Mouse (Mus musculus) forebrain, embryonic 11.5 days (tissue): ENCODE measurements at regions not wholly inside any gene's neighbourhood (a gene's known extent, or its start where the extent isn't known, plus 50 kb on each side); places are given as distances from the start of the nearest gene placed in this dataset.

ENCODE experiments used
- ATAC-seq: fragments of 200-750 bp; cut with Nextera tagmentation; replicated peaks from 2 replicates; pipeline ENCODE4 v1.8.0; 2017; ENCODE audit warnings: moderate TSS enrichment; ENCODE audit not compliant: low FRiP score
- DNase-seq: peaks from one replicate; pipeline ENCODE4 v3.0.0-alpha.2; 2017; ENCODE audit warnings: low spot score
- H3K27ac ChIP-seq: fragments of 300-500 bp; sonication (generic); 2 replicates; pipeline ENCODE4 v1.5.1; 2014; ENCODE audit warnings: low read depth, low read length
- H3K27me3 ChIP-seq: fragments of 300-500 bp; sonication (generic); 2 replicates; pipeline ENCODE4 v1.6.1; 2014; ENCODE audit warnings: mild to moderate bottlenecking, low read length, mixed read lengths; ENCODE audit not compliant: control insufficient read depth, insufficient read depth
- H3K36me3 ChIP-seq: fragments of 300-500 bp; sonication (generic); 2 replicates; pipeline ENCODE4 v1.6.1; 2014; ENCODE audit warnings: mild to moderate bottlenecking, low read length, moderate library complexity, mixed read lengths; ENCODE audit not compliant: control insufficient read depth, insufficient read depth
- H3K4me1 ChIP-seq: fragments of 300-500 bp; sonication (generic); replicated peaks from 2 replicates; pipeline ENCODE4 v1.6.1; 2014; ENCODE audit warnings: low read length, mixed read lengths; ENCODE audit not compliant: control insufficient read depth, insufficient read depth
- H3K4me2 ChIP-seq: fragments of 300-500 bp; sonication (generic); 2 replicates; pipeline ENCODE4 v1.6.1; 2014; ENCODE audit warnings: low read depth, mild to moderate bottlenecking, low read length, moderate library complexity, mixed read lengths; ENCODE audit not compliant: severe bottlenecking
- H3K4me3 ChIP-seq: fragments of 300-500 bp; sonication (generic); 2 replicates; pipeline ENCODE4 v1.5.1; 2014; ENCODE audit warnings: low read depth, low read length
- H3K9ac ChIP-seq: fragments of 300-500 bp; sonication (generic); 2 replicates; pipeline ENCODE4 v1.6.1; 2014; ENCODE audit warnings: low read length
- H3K9me3 ChIP-seq: fragments of 300-500 bp; sonication (generic); 2 replicates; pipeline ENCODE4 v1.6.1; 2016; ENCODE audit warnings: low read length, mixed read lengths; ENCODE audit not compliant: control insufficient read depth
- WGBS: fragments of 180-500 bp; shearing (Covaris S2); extraction: QIAGEN DNeasy Blood & Tissue Kit; methylation state at CpG from one replicate; pipeline ENCODE4 v1.1.7; 2014; 5-methylcytosine and 5-hydroxymethylcytosine counted together

GRCm38 (mm10) chr2:75405524-75406214 lies 253.4 kb upstream of the Hnrnpa3 start:
- Histone ChIP-seq H3K9ac (no peak overlapping the region), H3K27me3 (no peaks in the 10 kb centered on the region), H3K4me1 (no peaks in the 10 kb centered on the region), H3K27ac (no peak overlapping the region), H3K9me3 (no peaks in the 10 kb centered on the region), H3K36me3 (no peaks in the 10 kb centered on the region), H3K4me3 (no peak overlapping the region), H3K4me2 (no peak overlapping the region)
- no peak for ATAC-seq
- WGBS = 72% methylated on average over 13 of the region's 13 CpGs
- no peak for DNase-seq

- Histone ChIP-seq H3K4me2 (no peak overlapping the region), H3K27ac (no peak overlapping the region), H3K9ac (no peak overlapping the region), H3K4me3 (no peak overlapping the region), H3K27me3 (no peaks in the 10 kb centered on the region), H3K36me3 (no peaks in the 10 kb centered on the region), H3K9me3 (no peaks in the 10 kb centered on the region), H3K4me1 (no peaks in the 10 kb centered on the region)
- DNase-seq (no peak), ATAC-seq (no peak)
- 75% methylated on average over 6 of the region's 6 CpGs for whole genome bisulfite sequencing
Measured at GRCm38 (mm10) chr2:75406721-75407455, 252.2 kb upstream of the Hnrnpa3 start.

GRCm38 (mm10) chr2:75407560-75407959 lies 251.5 kb upstream of the Hnrnpa3 start:
- H3K9me3 ChIP-seq = no peaks in the 10 kb centered on the region
- no peak overlapping the region for H3K4me2 ChIP-seq
- DNase-seq = no peak
- H3K4me3 ChIP-seq = no peak overlapping the region
- H3K9ac ChIP-seq = no peak overlapping the region
- H3K4me1 ChIP-seq = no peaks in the 10 kb centered on the region
- H3K36me3 ChIP-seq = no peaks in the 10 kb centered on the region
- H3K27ac ChIP-seq = no peak overlapping the region
- 83% methylated on average over 4 of the region's 4 CpGs for whole genome bisulfite sequencing
- no peak for ATAC-seq
- H3K27me3 ChIP-seq = no peaks in the 10 kb centered on the region

- no peak for ATAC-seq
- H3K27me3 ChIP-seq = no peaks in the 10 kb centered on the region
- WGBS = 93% methylated on average over 2 of the region's 2 CpGs
- no peak overlapping the region for H3K27ac ChIP-seq
- no peak overlapping the region for H3K9ac ChIP-seq
- H3K4me3 ChIP-seq = no peak overlapping the region
- H3K9me3 ChIP-seq = no peaks in the 10 kb centered on the region
- H3K4me1 ChIP-seq = no peaks in the 10 kb centered on the region
- no peaks in the 10 kb centered on the region for H3K36me3 ChIP-seq
- no peak overlapping the region for H3K4me2 ChIP-seq
- no peak for DNase-seq
Measured at GRCm38 (mm10) chr2:75408016-75408415, 251.0 kb upstream of the Hnrnpa3 start.

- Histone ChIP-seq H3K27ac (no peak overlapping the region), H3K9me3 (no peaks in the 10 kb centered on the region), H3K4me3 (no peak overlapping the region), H3K36me3 (no peaks in the 10 kb centered on the region), H3K27me3 (no peaks in the 10 kb centered on the region), H3K9ac (no peak overlapping the region), H3K4me1 (no peaks in the 10 kb centered on the region), H3K4me2 (no peak overlapping the region)
- 93% methylated on average over 7 of the region's 7 CpGs for WGBS
- no peak for ATAC-seq
- DNase-seq = no peak
Measured at GRCm38 (mm10) chr2:75409806-75410205, 249.3 kb upstream of the Hnrnpa3 start.

GRCm38 (mm10) chr2:75412735-75413134 lies 246.3 kb upstream of the Hnrnpa3 start:
- DNase-seq (no peak), ATAC-seq (no peak)
- Histone ChIP-seq H3K4me3 (no peak overlapping the region), H3K4me1 (no peaks in the 10 kb centered on the region), H3K36me3 (no peaks in the 10 kb centered on the region), H3K9ac (no peak overlapping the region), H3K4me2 (no peak overlapping the region), H3K27ac (no peak overlapping the region), H3K27me3 (no peaks in the 10 kb centered on the region), H3K9me3 (no peaks in the 10 kb centered on the region)
- 88% methylated on average over 5 of the region's 5 CpGs for whole genome bisulfite sequencing

GRCm38 (mm10) chr2:75418689-75419088 lies 240.4 kb upstream of the Hnrnpa3 start:
- no peaks in the 10 kb centered on the region for H3K9me3 ChIP-seq
- H3K36me3 ChIP-seq = no peaks in the 10 kb centered on the region
- H3K27ac ChIP-seq = no peak overlapping the region
- H3K4me2 ChIP-seq = no peak overlapping the region
- WGBS = 94% methylated on average over 2 of the region's 2 CpGs
- peaks cover under 1% of the 10 kb centered on the region; the same call in 1 of the 2 replicates for H3K4me1 ChIP-seq
- H3K4me3 ChIP-seq = no peak overlapping the region
- no peak overlapping the region for H3K9ac ChIP-seq
- ATAC-seq = no peak
- no peak for DNase-seq
- H3K27me3 ChIP-seq = no peaks in the 10 kb centered on the region

- DNase-seq = no peak
- H3K4me1 ChIP-seq = peaks cover 2% of the 10 kb centered on the region; the same call in 1 of the 2 replicates
- no peak overlapping the region for H3K4me3 ChIP-seq
- H3K9ac ChIP-seq = no peak overlapping the region
- no peak for ATAC-seq
- no peaks in the 10 kb centered on the region for H3K27me3 ChIP-seq
- WGBS = 92% methylated on average over 1 of the region's 1 CpGs
- H3K36me3 ChIP-seq = no peaks in the 10 kb centered on the region
- H3K4me2 ChIP-seq = no peak overlapping the region
- H3K9me3 ChIP-seq = no peaks in the 10 kb centered on the region
- H3K27ac ChIP-seq = no peak overlapping the region
Measured at GRCm38 (mm10) chr2:75419142-75419541, 239.9 kb upstream of the Hnrnpa3 start.
